Mouse (Mus musculus): Measurements from ENCODE around the gene Cacna1g.
A peak's percentile ranks its signal among the peaks of the same experiment; 100 is the strongest.

Cacna1g gene

DNA sequence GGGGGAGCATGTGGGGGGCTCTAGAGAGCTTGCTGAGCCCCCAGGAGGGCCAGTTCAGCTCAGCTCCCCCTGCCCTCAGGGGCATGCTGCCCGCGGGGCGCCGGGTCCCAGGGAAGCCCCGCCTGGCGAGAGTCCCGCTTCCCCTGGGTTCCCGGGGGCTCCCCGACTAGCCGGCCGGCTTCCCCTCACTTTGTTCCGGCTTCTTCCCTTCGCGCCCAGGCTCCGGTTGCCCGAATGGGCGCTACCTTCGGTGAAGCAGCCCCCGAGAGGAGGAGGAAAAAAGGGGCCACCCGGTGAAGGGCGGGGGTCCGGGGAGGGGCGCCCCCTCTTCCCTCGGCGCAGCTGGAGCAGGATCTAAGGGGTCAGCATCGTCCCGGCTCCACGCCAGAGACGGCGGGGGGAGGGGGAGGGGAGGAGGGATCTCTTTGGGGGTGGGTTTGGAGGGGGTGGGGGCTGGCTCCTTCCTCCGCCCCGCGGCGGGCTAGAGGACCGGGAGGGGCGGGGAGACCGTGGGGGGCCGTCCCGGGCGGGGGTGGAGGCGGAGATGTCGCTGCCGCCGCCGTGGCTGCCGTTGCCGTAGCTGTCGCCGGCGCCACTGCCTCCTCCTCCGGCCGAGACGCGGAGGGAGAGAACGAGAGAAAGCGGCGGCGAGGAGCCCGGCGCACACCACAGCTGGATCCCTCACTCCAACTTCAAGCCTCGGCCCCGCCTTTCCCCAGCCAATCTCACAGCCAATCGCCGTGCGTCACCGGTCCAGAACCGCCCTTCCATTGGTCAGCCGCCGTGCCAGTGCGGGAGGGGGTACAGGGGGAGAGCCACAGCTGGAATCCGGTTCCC, at the start of gene Cacna1g:
TSS of gene Cacna1g (minus strand) at position 492 of the 837 bp plus-strand sequence.
- DNase-seq (ENCODE audit: low spot score): peak; percentile 73

DNA sequence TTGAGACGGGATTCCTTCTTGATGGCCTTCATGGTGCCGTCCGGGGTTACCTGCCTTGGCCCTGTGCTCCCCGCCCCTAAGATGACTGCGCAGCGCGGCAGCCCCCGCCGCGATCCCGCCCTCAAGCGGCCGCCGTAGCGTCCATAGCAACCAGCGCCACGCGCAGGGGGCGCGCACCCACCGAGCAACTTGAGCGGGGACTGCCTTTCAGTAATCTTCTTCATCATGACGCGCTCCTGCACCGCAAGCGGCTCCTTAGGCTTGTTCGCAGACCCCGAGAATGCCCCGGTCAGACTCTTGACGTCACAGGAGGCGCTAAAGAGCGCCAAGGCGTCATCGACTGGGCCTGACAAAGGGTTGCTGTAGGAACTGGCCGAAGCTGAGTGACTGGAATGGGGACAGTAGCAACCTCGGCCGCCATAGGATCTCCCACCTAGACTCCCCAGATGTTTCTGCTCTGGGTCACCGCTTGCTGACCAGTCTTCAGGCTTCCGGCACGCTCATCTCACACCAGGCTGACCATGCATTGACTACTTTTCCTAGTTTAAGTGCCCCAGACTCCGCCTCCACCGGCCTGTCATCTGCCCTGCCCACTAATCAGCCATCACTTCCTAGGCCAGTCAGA, 47.3 kb upstream of the Cacna1g start, which contains the start of gene Mycbpap:
TSS of gene Mycbpap (minus strand) at position 524 of the 625 bp plus-strand sequence.
- peak; percentile 68 for DNase-seq (ENCODE audit: low spot score)

DNA sequence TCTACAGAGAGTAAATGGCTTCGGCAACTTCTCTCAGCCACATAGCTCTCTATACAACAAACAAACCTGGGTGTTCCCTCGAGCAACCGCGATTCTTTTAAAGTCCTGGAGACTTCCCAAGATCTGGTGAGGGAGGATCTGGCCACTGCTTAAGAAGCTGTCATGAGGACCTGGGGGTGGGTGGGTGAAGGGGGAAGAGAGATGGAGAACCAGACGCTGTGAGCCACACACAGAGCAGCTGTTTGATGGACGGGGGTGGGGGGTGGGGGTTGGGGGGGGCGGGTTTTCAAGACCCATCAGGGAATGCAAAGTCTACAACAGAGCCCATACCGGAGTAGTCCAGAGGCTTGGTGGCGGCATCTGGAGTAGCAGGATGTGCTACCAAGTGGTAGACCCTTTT, 39.5 kb upstream of the Cacna1g start:
- DNase-seq (ENCODE audit: low spot score): no peak

DNA sequence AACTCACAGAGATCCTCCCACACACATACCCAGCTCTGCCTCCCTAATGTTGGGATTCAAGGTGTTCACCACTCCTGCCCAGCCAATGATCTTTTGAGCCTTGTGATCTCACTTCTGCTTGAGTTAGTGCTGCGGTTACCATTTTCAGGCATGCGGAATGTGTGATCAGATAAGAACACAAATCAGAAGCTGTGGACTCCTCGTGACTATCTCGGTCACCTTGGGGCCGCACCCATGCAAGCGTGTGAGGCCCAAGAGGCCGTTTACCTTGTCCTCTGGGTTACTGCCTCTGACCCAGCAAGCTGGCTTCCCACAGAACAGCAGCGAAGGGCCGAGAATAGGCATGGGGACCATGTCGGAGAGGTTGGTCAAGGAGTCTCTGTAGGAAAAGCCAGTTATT, 35.0 kb upstream of the Cacna1g start:
- DNase-seq (ENCODE audit: low spot score): no peak

DNA sequence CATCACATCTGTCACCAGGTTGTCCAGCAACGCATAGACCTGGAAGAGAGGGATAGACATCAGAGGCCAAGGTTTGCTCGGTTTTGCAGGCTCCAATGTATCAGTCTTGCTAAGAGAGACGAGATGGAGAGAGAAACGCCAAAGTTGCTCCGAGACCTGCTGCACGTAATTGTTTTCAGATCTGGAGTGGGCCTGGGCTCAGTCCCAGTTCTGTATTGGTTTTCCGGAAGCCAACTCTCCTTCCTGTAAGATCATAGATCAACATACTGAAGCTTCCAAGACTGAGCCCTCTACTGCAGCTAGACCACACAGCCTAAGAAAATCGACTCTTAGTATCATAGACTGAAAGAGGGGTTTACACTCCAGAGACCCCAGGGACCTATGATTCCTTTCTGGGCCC, 27.5 kb upstream of the Cacna1g start:
- no peak for DNase-seq (ENCODE audit: low spot score)

DNA sequence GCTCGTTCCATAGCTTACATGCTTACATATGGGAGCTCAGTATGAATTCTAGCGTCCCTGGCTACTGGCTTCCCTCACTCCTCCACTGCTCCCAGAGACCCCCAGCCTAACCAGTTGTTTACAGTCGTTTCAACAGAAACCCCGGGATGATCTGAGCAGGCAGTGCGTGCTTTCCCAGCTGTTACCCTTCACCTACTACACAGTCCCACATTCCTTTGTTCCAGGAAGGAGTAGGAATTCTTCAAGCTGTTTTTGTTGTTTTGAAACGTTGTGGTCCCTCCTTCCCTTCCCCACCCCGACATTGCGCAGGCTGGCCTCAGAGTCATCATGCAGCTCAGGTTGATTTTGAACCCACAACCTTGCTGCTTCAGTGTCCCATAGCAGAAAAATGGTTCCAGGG, 26.4 kb upstream of the Cacna1g start:
- no peak for DNase-seq (ENCODE audit: low spot score)

DNA sequence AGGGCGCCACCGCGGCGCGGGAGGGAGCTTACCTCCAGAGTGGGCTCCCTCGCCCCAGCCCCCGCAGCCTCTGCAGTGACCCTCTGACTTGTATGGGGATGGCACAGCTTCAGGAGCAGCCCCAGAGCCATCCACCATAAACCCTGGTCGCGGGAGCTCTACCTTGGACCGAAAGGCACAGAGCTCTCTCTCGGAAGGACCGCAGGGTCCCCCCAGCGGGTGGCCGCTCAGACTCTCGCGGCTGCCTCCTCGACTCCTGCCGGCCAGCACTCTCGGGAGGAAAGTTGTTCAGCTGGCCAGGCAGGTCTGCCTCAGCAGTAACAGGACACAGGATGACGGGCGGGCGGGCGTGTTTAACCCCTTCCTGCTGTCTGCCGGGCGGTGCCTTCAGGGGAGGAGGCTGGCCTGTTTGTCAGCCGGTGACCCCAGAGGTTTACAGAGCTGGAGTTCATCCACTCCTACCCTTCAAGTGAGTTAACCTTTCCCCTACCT, 25.7 kb upstream of the Cacna1g start, which contains the start of gene Epn3:
TSS of gene Epn3 (minus strand) at position 314 of the 492 bp plus-strand sequence.
- peak; percentile 23 for DNase-seq (ENCODE audit: low spot score)

DNA sequence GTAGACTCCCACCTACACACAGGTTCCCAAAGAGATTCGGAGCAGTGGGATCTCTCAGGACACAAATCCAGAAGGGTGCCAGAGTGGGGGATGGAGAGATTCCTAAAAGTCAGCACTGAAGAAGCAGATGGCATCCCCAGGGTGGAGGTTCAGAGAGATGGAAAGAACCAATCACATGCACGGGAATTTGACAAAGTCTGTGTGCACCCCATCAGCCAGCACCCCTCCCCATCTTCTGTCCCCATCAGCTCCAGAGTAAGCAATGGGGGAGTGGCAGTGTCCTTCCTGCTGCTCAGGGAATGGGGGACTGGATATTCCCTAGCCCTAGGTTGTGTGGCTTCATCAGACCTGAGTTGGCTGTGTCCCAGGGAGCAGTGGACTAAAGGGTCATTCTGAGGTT, 25.0 kb upstream of the Cacna1g start:
- no peak for DNase-seq (ENCODE audit: low spot score)

DNA sequence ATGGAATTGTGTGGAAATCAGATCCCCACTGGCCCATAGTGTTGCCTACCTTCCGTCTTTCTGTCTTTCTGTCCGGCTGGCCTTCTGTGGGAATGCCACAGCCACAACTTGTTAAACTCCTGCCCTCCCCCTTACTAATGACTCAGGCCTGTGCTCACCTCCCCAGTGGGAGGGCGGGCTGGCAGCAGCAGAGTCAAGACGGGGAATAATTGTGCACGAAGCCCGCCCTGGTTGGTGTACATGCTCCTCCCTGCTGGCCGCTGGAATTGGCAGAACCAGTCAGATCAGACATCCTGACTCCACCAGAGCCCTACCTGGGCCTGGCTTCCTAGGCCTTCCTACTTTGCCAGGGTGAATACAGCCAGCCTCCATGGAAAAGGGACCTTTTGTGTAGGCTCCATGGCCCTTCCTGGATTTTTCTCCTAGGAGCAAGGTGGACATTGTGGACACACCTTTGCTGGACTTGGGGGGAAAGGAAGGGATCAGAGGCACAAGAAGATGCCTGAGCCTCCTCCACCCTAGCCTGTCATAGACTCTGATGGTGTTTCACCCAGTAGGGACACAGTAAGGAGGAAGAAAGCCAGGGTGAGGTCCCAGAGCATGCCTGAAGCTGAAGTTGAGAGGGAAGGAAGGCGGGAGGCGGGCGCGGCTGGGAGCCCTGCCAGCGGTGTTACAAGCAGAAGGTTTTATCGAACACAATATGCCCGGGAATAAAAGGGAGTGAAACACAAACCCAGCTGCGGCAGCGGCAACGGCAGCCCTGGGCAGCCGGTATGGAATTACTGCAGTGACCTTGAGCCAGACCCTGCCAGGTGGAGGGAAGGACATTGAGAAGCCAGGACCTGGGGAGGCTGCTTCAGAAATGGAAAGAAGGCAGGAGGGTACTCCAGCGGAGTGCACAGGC, 24.3 kb upstream of the Cacna1g start:
- DNase-seq (ENCODE audit: low spot score): peak; percentile 47

DNA sequence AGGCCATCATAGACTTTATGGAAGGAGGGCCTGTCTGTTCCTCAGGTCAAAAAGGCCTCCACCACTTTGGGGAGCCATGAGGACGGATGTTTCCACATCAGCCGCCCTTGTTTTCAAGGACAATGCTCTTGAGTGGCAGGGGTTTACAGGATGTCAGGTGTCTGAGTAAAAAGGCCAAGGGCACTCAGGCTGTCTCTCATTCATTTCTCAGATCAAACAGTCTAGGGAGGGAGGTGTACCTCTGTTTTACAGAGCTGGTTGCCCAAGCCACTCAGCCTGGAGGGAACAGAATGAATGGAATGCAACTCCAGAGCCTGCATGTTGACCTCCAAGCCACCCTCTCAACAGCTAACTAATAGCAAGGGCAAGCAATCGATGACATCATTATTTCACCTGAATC, 21.4 kb upstream of the Cacna1g start:
- DNase-seq (ENCODE audit: low spot score): no peak

DNA sequence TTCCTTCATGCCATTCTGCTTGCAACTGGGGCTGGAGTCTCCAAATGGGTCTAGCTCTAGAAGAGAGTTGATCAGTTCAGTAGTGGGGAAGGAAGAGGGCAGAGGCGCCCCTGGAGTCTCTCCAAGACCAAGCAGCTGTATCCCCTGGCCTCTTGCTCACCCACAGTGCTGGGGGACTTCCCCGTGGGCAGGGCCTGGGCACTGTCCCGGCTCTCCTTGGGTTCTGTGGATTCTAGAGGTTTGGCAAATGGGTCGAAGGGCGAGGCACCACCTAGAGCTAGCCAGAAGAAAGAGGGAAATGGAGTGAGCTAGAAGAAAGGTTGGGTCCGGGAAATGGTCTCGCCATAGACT, 17.7 kb upstream of the Cacna1g start:
- no peak for DNase-seq (ENCODE audit: low spot score)

DNA sequence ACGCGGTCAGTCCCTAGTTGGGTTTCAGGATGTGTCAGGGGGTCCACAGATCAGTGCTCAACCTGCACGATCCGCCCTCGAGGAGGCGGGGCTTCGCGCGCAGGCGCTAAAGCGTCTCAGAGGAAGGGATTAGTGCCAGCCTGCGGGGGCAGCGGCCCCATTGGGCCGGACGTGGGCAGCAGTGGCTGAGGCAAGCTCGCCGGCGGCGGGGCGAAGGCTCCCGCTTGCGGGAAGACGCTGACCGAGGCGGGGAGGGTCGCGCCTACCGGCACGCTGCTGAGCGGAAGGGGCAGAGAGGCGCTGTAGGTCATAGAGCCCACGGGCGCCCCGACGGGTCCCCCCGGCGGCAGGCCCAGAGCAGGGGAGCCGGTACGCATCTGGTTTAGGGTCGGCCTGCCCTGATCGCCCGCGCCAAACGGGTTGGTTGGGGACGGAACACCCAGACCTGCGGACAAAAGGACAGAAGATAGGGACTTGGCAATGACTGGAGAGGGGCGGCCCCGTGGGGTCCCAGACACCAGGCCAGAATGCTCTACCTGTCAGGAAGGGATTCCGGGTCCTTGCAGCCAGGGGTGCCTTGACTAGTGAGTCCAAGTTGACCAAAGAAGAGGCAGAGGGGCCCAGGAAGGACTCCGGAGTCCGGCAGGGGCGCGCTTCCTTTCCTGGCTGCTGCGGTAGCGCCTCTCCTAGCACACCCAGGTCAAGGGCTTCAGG, 17.2 kb upstream of the Cacna1g start:
- peak; percentile 58 for DNase-seq (ENCODE audit: low spot score)

DNA sequence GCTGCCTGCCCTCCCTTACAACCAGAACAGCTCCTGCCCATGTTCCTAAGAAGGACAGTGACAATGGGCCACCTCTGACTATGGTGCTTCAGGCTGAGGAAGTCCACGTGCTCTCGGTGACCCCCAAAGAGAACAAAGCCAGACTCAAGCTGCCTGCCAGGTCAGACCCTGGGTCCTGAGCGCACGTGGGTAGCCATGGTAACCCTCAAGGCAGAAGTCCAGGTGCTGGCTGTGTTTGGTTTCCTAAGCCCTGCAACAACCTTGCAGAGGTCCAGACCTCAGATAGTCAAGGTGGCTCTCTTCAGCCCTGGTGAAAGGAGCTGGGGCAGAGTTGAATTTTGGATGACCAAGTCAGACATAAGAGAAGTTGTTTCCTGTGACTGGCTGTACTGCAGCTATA, 15.7 kb upstream of the Cacna1g start:
- DNase-seq (ENCODE audit: low spot score): no peak

DNA sequence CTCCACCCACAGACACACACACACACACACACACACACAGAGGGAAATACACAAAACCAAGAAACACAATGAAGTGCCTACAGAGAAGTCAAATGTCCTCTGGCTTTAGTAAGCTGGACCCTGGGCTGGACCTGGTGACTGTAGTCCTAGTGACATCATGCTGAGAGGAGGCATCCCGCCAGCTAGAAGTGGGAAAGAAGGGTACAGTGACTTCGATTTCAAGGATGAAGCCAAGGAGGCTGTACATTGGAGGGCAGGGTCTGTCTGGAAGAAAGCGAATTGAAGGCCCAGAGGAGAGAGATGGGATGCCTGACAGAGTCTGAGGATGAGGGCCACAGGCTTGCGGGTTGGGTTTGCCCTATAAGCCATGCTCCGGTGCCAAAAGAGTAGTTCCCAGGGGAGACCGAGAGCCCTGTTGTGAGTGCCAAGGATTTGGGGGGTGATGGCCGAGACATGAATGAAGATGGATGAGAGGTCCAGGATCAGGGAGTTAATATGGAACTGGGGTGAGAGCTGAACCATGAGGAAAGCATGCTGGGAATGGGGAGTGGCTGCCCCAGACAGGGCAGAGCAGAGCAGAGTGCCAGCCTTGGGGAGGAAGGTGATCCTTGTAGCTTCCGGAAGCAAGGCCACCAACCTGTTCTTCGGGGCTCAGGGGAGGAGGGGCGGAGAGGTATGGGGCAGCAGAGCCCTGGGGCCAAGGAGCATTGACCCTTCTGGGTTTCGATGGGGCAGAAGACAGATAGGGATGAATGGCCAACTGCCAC, 15.0 kb upstream of the Cacna1g start:
- no peak for DNase-seq (ENCODE audit: low spot score)

DNA sequence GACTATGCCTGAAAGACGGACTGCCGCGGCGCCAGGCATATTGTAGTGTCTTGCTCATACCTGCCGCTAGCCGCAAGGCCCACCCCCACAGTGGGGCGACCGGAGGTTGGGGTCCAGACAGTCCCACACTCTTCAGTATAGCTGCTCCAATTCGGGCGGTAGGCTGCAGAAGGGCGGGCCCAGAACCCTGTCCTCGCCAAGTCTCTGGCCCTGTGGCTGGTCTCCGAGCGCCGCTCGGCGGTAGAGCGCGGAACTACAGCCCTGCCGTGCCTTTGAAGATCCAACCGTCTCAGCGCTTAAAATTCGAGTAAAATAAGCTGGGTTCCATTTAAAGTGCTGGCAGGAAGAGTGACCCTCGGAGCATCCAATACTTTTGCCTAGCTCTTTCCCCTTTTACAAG, 12.0 kb upstream of the Cacna1g start, which contains the start of gene Spata20:
TSS of gene Spata20 (minus strand) at position 179 of the 400 bp plus-strand sequence.
- peak; percentile 73 for DNase-seq (ENCODE audit: low spot score)

DNA sequence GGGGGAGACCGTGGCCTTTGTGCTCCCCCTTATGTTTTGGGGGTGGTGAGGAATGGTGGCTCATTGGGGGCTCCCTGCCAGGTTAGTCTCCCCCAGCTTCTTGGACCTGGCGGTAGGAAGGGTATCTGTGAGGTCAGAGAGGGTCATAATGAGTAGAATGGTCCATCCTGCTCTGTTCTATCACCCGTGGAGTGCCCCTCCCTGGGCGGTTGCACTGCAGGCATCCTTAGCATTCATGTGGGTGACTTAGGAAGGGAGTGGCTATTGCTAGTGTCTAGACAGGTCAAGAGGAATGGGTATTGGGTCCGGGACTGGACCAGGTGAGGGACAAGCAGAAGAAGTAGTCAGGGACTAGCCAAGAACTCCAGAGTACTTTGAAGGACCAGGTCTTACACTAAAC, 11.2 kb upstream of the Cacna1g start:
- DNase-seq (ENCODE audit: low spot score): no peak

DNA sequence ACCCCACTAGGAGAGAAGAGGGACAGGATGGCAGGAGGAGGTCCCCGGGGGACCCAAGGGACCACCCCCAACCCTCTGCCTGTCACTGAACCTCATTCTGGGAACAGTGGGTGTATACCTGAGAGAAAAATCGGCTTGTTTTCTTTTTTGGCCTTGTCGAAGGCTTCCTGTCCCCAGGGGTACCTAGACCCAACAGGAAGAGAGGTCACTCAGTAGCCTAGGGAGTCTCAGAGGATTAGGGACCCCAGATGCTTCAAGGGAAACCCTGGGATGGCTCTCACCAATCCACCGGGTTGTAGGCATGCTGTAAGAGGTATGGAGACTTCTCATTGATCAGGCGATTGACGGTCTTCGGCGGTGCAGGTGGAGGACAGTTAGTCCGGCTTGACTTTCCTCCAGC, 10.6 kb upstream of the Cacna1g start:
- DNase-seq (ENCODE audit: low spot score): no peak

DNA sequence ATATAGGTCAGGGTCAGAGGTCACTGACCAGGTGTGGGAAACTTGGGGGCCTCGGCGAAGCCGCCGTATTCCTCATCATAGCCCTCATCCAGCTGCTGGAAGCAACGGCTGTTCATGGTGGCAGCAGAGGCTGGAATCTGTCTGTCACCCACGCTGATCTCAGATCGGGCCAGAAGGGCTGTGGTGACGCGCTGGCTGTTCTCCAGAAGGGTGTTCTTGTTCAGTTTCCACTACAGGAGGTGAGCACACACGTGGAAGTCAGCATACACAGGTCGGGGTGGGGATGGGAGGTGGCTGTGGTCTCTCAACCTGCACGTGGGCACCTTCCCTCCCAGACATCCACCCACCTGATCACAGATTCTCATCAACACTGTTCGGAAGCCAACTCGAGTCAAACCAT, 9.9 kb upstream of the Cacna1g start:
- no peak for DNase-seq (ENCODE audit: low spot score)

DNA sequence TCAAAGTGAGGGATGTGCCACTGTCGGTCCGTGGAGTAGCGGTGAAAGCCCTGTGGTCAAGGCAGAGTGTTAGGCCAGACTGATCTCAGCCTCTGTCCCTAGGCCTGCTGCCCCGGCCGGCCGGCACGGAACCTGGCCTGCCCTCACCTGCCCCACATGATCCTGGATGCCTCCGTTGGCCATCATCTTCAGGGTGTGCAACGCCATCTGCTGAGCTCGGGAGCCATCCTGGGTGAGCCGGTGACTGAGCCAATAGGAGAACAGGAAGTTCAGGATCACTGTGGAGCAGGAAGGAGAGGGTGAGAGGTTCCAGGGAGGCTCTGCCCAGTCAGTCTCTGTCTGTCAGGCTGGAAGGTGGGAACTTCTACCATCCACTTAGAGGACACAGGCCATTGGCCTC, 9.4 kb upstream of the Cacna1g start:
- no peak for DNase-seq (ENCODE audit: low spot score)

DNA sequence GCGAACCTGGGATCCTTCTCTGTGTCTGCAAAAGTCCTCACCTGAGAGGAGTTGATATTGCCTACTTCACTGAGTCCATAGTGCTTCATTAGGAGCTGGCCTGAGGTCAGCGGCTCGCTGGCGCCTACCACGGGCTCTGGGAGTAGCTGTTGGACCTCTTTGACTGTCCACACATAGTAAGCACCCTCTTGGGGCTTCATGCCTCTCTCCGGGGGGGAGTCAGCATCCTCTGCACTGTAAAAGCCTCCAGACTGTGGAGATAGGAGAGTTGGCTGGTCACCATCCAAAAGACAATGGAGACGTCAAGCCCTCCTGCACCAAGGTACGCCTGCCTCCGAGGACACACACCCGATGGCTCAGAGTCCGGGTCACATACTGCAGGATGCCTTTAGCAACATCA, 8.7 kb upstream of the Cacna1g start:
- DNase-seq (ENCODE audit: low spot score): no peak

DNA sequence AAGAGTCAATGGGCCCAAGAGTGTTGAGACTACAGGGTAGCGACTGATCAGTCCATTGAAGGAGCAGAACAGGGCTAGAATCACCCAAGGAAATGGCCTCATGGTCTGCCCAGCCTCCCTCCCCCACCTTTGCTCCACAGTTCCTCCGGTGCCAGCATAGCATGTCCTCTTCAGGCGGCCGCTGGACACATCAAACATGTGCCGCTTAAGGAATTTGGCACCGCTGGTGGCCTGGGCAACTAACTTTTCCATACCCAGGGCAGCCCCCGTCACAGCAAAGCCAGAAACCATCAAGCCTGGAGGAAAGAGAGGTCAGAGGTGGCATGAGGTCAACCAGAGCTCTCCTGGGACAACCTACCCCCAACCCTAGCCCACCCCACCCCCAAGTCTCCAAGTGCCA, 8.0 kb upstream of the Cacna1g start:
- no peak for DNase-seq (ENCODE audit: low spot score)

Measured in MN1 (cell line).